Mouse (Mus musculus) intestine, postnatal 0 days (tissue): ENCODE measurements around the gene Edc3. TPM values are rescaled to one million over a fixed set of nuclear protein-coding genes. Genes with fewer than 3 reads are reported as not detected.

ENCODE experiments used
- ATAC-seq: fragments of 200-750 bp; cut with Nextera tagmentation; 2 replicates; pipeline ENCODE4 v1.8.0; 2017; ENCODE audit warnings: mild to moderate bottlenecking, moderate TSS enrichment, moderate library complexity
- H3K27ac ChIP-seq: fragments of 300-500 bp; sonication (generic); 2 replicates; pipeline ENCODE4 v1.5.1; 2014; ENCODE audit warnings: mild to moderate bottlenecking, low read depth, low read length, moderate library complexity
- H3K27me3 ChIP-seq: fragments of 300-500 bp; sonication (generic); replicated peaks from 2 replicates; pipeline ENCODE4 v1.6.1; 2014; ENCODE audit warnings: low read length, mixed read lengths; ENCODE audit not compliant: control insufficient read depth, insufficient read depth
- H3K36me3 ChIP-seq: fragments of 300-500 bp; sonication (generic); 2 replicates; pipeline ENCODE4 v1.6.1; 2014; ENCODE audit warnings: mild to moderate bottlenecking, moderate library complexity; ENCODE audit not compliant: control insufficient read depth, insufficient read depth
- H3K4me1 ChIP-seq: fragments of 300-500 bp; sonication (generic); replicated peaks from 2 replicates; pipeline ENCODE4 v1.6.1; 2014; ENCODE audit warnings: antibody characterized with exemption, low read length, mixed read lengths; ENCODE audit not compliant: control insufficient read depth, insufficient read depth
- H3K4me2 ChIP-seq: fragments of 300-500 bp; sonication (generic); replicated peaks from 2 replicates; pipeline ENCODE4 v1.6.1; 2014; ENCODE audit warnings: low read depth, mild to moderate bottlenecking, moderate library complexity
- H3K4me3 ChIP-seq: fragments of 300-500 bp; sonication (generic); 2 replicates; pipeline ENCODE4 v1.5.1; 2014; ENCODE audit warnings: low read depth, low read length
- H3K9ac ChIP-seq: fragments of 300-500 bp; sonication (generic); 2 replicates; pipeline ENCODE4 v1.6.1; 2014; ENCODE audit warnings: mild to moderate bottlenecking, low read depth, low read length
- H3K9me3 ChIP-seq: fragments of 300-500 bp; sonication (generic); 2 replicates; pipeline ENCODE4 v1.6.1; 2016; ENCODE audit warnings: mixed run types; ENCODE audit not compliant: control insufficient read depth
- CTCF ChIP-seq: sonication (generic); IDR thresholded peaks from 2 replicates; pipeline ENCODE4 v1.5.1; 2016; ENCODE audit warnings: low read depth, mild to moderate bottlenecking, control low read depth, antibody characterized with exemption, moderate library complexity
- WGBS: fragments of 180-500 bp; shearing (Covaris S2); extraction: QIAGEN DNeasy Blood & Tissue Kit; methylation state at CpG from one replicate; pipeline ENCODE4 v1.1.7; 2014; 5-methylcytosine and 5-hydroxymethylcytosine counted together
- polyA plus RNA-seq: library from polyadenylated mRNA; unstranded; fragments of >200 nt; fragmentation: Nextera tagmentation; extraction: Ambion mirVana; gene quantifications from 2 replicates; pipeline ENCODE4 v1.2.1, GENCODE M21; 2015

The Edc3 gene
- polyA plus RNA-seq, 1 experiment from 2014 or later: 12.3 TPM

DNA sequence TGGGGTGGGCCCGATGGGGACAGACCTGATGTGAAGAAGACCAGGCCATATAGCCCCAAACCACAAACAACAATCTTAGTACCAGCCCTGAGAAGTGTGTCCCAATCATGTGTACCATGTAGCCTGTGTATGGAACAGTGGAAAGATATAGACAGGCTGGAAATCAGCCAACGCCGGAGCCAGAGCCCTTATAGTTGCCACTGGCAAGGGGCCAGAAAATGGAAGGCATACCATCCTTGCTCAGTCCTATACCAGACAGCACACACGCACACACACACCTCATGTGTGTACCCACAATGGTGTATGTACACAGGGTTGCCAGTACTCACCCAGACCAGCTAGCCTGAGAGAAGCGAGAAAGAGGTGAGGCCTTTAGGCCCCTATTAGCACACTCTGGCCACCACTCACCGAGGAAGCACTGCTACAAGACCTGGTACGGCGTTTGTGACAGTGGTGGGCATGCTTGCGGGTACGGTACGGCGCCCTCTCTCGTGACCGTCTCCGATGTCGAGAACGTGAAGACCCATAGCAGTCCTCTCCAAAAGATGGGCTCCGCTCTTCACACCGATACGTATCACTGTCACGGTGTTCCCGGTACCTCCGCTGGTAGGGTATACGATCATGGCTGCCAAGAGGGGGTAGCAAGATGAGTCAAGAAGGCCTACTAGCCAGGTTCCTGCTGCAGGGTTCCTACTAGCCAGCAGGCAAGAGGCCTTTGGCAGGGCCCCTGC, 52.2 kb downstream of the Edc3 start:
- no peaks in the 10 kb centered on the region for H3K9me3 ChIP-seq
- 93% methylated on average over 24 of the region's 24 CpGs for WGBS
- no peak for ATAC-seq

DNA sequence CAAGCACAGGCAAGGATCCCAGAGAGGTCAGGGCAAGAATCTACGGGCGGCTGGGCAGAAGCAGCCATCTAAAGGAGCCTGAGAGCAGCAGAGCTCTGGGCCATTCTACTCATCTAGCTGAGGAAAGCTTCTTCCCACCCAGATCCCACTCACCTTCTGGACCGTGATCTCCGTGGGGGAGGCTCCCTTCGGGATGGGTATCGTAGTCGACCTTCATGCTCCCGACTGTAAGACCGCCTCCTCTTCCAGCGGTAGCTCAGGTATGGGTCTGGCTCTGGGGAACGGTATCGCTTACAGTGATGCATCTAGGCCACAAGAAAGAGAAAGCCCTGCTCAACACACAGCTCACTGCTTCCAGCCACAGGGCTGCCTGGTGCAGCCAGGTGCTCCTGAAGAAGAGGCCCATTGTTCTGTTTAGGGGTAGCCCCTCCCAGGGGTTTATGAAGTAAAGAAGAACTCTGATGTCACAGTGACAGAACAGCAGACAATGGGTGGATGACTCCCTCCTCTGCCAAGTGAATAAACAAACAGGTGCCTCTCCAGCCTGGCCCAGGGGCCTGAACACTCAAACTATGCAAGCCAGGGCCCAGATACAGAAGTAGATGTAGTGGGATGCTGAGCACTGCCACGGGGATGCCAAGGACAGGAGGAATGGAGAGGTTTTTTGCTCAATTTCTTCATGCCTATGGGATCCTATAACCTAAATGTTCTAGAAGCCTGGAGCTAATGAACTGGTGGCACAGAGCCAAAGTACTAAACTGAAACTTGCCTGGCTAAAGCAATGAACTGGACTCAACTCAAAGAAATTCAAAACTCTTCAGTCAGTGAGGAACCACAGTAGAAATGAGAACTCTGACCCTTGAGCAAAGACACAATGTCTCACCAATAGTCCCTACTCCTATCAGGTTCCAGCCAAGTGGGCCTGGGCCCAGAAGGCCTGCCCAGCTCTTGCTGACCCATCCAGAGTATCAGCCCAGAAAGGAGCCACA, 53.5 kb downstream of the Edc3 start:
- no peaks in the 10 kb centered on the region for H3K27me3 ChIP-seq
- no peak overlapping the region for H3K9ac ChIP-seq
- H3K9me3 ChIP-seq: no peaks in the 10 kb centered on the region
- H3K4me3 ChIP-seq: no peak overlapping the region
- H3K36me3 ChIP-seq: peaks cover 50% of the 10 kb centered on the region
- peaks cover 11% of the 10 kb centered on the region; the same call in 1 of the 2 replicates for H3K4me1 ChIP-seq
- peak overlapping the region; percentile 83 for H3K4me2 ChIP-seq
- WGBS: 91% methylated on average over 13 of the region's 13 CpGs
- H3K27ac ChIP-seq: no peak overlapping the region
- ATAC-seq: no peak
- no peak for TF ChIP-seq CTCF

More for the DNA sequence above, 52.2 kb downstream of the Edc3 start:
- TF ChIP-seq CTCF: no peak
- no peak overlapping the region for H3K4me2 ChIP-seq
- H3K27me3 ChIP-seq: no peaks in the 10 kb centered on the region
- no peak overlapping the region for H3K9ac ChIP-seq
- no peak overlapping the region for H3K4me3 ChIP-seq
- H3K4me1 ChIP-seq: peaks cover 11% of the 10 kb centered on the region; the same call in 1 of the 2 replicates
- no peak overlapping the region for H3K27ac ChIP-seq
- peaks cover 57% of the 10 kb centered on the region for H3K36me3 ChIP-seq

DNA sequence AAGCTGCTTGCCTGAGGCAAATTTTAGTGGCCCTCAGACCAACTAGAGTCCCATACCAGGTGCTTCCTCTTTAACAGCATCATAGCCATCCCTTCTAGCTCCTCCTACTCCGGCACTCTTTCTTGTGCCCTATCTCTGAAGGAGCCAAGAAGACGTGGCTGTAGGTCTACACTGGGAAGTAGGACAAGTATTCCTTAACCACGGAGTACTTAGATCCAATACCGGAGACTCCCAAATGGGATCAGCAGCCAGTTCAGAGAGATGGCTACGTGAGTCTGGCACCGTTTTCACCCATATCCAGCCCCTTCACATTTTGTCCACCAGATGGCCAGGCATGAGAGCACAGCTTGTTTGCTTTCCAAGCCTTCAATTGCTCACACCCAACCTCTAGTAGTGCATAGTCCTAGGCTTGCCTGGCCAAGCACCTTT, 54.2 kb downstream of the Edc3 start:
- H3K4me3 ChIP-seq: peak overlapping the region; percentile 92; the same call in 1 of the 2 replicates
- H3K4me1 ChIP-seq: peaks cover 11% of the 10 kb centered on the region; the same call in 1 of the 2 replicates
- no peak for ATAC-seq
- H3K27me3 ChIP-seq: no peaks in the 10 kb centered on the region
- TF ChIP-seq CTCF: peak; percentile 81
- WGBS: 35% methylated on average over 6 of the region's 6 CpGs
- no peak overlapping the region for H3K9ac ChIP-seq
- H3K27ac ChIP-seq: no peak overlapping the region
- H3K4me2 ChIP-seq: peak overlapping the region; percentile 83
- H3K9me3 ChIP-seq: no peaks in the 10 kb centered on the region
- H3K36me3 ChIP-seq: peaks cover 43% of the 10 kb centered on the region

DNA sequence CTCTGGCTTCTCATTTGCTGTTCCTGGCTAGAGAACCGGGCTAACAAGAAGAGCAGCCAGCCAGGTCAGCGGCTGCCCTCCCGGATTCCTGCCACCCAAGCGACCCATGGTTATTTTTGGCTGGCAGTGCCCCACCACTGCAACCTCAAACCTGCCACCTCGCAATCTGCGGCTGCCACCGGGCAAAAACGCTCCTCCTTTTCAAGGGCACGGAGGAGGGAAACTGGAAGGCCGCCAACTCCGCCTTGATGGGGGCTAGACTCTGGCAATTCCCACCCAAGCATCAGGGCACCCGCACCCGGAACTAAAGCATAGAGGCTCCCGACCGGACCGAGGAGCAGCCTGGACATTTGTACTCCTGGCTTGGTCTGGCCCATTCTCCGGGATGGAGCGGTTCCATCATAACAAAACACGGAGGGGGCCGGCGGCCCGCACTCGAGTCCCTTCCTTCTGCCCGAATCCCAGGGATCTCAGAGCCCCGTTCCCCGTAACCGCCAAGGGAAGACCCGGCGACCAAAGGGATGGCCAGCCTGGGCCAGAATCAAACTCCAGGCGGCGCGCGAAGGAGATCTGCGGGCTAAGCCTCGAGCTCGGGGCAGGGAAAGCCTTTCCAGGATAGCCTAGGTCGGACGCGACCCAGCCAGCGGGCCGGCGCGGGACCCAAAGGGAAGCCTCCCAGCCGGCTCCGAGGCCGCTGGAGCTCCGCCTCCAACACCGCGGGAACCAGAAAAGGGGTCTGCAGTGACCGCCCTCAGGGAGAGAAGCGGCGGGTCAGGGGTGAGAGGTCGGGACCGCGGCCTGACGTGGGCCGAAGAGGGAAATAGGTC, 56.0 kb downstream of the Edc3 start:
- Histone ChIP-seq H3K4me3 (peak overlapping the region; percentile 92), H3K27me3 (no peaks in the 10 kb centered on the region), H3K4me1 (peaks cover 11% of the 10 kb centered on the region; the same call in 1 of the 2 replicates), H3K36me3 (peaks cover 25% of the 10 kb centered on the region), H3K27ac (peak overlapping the region; percentile 98), H3K9me3 (no peaks in the 10 kb centered on the region), H3K4me2 (peak overlapping the region; percentile 83), H3K9ac (peak overlapping the region; percentile 95)
- peak; percentile 37 for ATAC-seq
- WGBS: under 1% methylated on average over 56 of the region's 57 CpGs
- TF ChIP-seq CTCF: peak; percentile 35

DNA sequence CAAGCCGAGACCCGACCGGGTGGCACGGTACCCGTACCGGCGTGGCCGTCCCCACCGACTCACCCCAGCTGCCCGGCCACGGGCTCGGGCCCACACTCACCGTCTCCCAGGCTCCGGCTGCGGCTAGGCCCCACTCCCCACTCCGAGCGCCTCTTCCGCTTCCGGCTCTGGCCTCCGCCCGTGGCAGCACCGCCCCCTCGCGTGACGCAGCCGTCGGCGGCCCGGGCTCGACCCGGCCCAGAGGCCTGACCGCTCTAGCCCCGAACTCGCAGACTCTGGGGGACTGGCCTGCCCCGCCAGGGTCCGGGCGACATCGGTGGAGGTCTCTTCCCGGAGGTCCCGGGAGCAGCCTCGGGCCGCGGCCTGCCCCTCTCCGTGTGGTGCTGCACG, 56.6 kb downstream of the Edc3 start:
- WGBS: under 1% methylated on average over 45 of the region's 45 CpGs
- H3K4me1 ChIP-seq: peaks cover 11% of the 10 kb centered on the region; the same call in 1 of the 2 replicates
- peak overlapping the region; percentile 83 for H3K4me2 ChIP-seq
- H3K9me3 ChIP-seq: no peaks in the 10 kb centered on the region
- peak overlapping the region; percentile 92 for H3K4me3 ChIP-seq
- no peaks in the 10 kb centered on the region for H3K27me3 ChIP-seq
- ATAC-seq: peak; percentile 88
- H3K27ac ChIP-seq: peak overlapping the region; percentile 98
- no peak; the same call in 1 of the 2 replicates for TF ChIP-seq CTCF
- H3K9ac ChIP-seq: peak overlapping the region; percentile 95
- peaks cover 19% of the 10 kb centered on the region for H3K36me3 ChIP-seq
